Mouse (Mus musculus): ENCODE results near the gene Mrpl27.

DNA sequence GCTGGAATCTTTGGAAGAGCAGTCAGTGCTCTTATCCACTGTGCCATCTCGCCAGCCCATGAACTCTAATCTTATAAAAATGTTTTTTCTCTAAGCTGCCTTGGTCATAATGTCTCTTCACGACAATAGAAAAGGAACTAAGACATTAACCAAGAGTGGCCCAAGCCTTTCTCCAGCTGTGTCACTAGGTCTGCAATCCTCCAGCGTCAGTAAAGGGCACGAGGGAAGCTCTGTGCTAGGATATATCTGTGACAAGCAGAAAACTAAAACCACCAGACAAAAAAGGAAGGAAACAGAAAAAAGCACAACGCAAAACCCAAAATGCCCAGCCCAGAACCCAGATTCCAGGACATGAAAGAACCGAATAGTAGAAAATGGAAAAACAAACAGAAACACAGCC lies 33.6 kb downstream of the Mrpl27 start:
- TF ChIP-seq CTCF (IDR thresholded peaks at IDR 0.05; ENCODE audit: borderline replicate concordance, extremely low read depth, insufficient read depth, insufficient read length) (no peak), POLR2A (IDR thresholded peaks at IDR 0.05; ENCODE audit: borderline replicate concordance, extremely low read depth, insufficient read depth, insufficient read length, poor library complexity, severe bottlenecking) (no peak)

Data from brain, embryonic 14.5 days (tissue).